Mouse (Mus musculus) limb, embryonic 13.5 days (tissue): ENCODE measurements at regions not wholly inside any gene's neighbourhood (a gene's known extent, or its start where the extent isn't known, plus 50 kb on each side); places are given as distances from the start of the nearest gene placed in this dataset.
A peak's percentile ranks its signal among the peaks of the same experiment; 100 is the strongest.

ENCODE experiments used
- ATAC-seq: fragments of 200-750 bp; cut with Nextera tagmentation; 2 replicates; pipeline ENCODE4 v1.8.0; 2017; ENCODE audit warnings: low read depth, moderate number of reproducible peaks, moderate TSS enrichment; ENCODE audit not compliant: low FRiP score
- H3K27ac ChIP-seq: fragments of 300-500 bp; sonication (generic); 2 replicates; pipeline ENCODE4 v1.5.1; 2015; ENCODE audit warnings: inconsistent platforms, mild to moderate bottlenecking, moderate library complexity
- H3K27me3 ChIP-seq: fragments of 300-500 bp; sonication (generic); 2 replicates; pipeline ENCODE4 v1.6.1; 2015; ENCODE audit warnings: mild to moderate bottlenecking, inconsistent platforms
- H3K36me3 ChIP-seq: fragments of 300-500 bp; sonication (generic); 2 replicates; pipeline ENCODE4 v1.6.1; 2015; ENCODE audit warnings: inconsistent platforms, mild to moderate bottlenecking, moderate library complexity
- H3K4me1 ChIP-seq: fragments of 300-500 bp; sonication (generic); 2 replicates; pipeline ENCODE4 v1.6.1; 2015; ENCODE audit warnings: inconsistent platforms
- H3K4me2 ChIP-seq: fragments of 300-500 bp; sonication (generic); replicated peaks from 2 replicates; pipeline ENCODE4 v1.6.1; 2015; ENCODE audit warnings: inconsistent platforms, mild to moderate bottlenecking, moderate library complexity
- H3K4me3 ChIP-seq: fragments of 300-500 bp; sonication (generic); 2 replicates; pipeline ENCODE4 v1.5.1; 2015; ENCODE audit warnings: moderate library complexity, mild to moderate bottlenecking, inconsistent platforms
- H3K9ac ChIP-seq: fragments of 300-500 bp; sonication (generic); 2 replicates; pipeline ENCODE4 v1.6.1; 2015; ENCODE audit warnings: mild to moderate bottlenecking, inconsistent platforms
- H3K9me3 ChIP-seq: fragments of 300-500 bp; sonication (generic); 2 replicates; pipeline ENCODE4 v1.6.1; 2016; ENCODE audit warnings: inconsistent platforms
- WGBS: fragments of 180-500 bp; shearing (Covaris S2); methylation state at CpG from one replicate; pipeline ENCODE4 v1.1.7; 2015; 5-methylcytosine and 5-hydroxymethylcytosine counted together

- no peak overlapping the region for H3K27ac ChIP-seq
- ATAC-seq = peak; percentile 28; the same call in 1 of the 2 replicates
- no peak overlapping the region for H3K4me3 ChIP-seq
- WGBS = 55% methylated on average over 11 of the region's 11 CpGs
- no peak overlapping the region for H3K4me2 ChIP-seq
- H3K4me1 ChIP-seq = peaks cover 5% of the 10 kb centered on the region; the same call in 1 of the 2 replicates
- H3K9me3 ChIP-seq = no peaks in the 10 kb centered on the region
- H3K27me3 ChIP-seq = no peaks in the 10 kb centered on the region
- no peaks in the 10 kb centered on the region for H3K36me3 ChIP-seq
- no peak overlapping the region for H3K9ac ChIP-seq
These were observed 67.2 kb downstream of the Mtx3 start for GRCm38 (mm10) chr13:92911660-92912284.

- no peak for ATAC-seq
- Histone ChIP-seq H3K36me3 (no peaks in the 10 kb centered on the region), H3K9me3 (peaks cover 4% of the 10 kb centered on the region; the same call in 1 of the 2 replicates), H3K4me2 (no peak overlapping the region), H3K9ac (no peak overlapping the region), H3K27ac (no peak overlapping the region), H3K4me1 (peaks cover 5% of the 10 kb centered on the region; the same call in 1 of the 2 replicates), H3K4me3 (no peak overlapping the region), H3K27me3 (no peaks in the 10 kb centered on the region)
- WGBS = 64% methylated on average over 2 of the region's 2 CpGs
These were observed 68.1 kb downstream of the Mtx3 start for GRCm38 (mm10) chr13:92912661-92913060.

GRCm38 (mm10) chr13:92914631-92915030 is 70.1 kb downstream of the Mtx3 start:
- Histone ChIP-seq H3K9ac (no peak overlapping the region), H3K4me1 (peaks cover 5% of the 10 kb centered on the region; the same call in 1 of the 2 replicates), H3K36me3 (no peaks in the 10 kb centered on the region), H3K4me3 (no peak overlapping the region), H3K27me3 (no peaks in the 10 kb centered on the region), H3K4me2 (no peak overlapping the region), H3K9me3 (peaks cover 4% of the 10 kb centered on the region; the same call in 1 of the 2 replicates), H3K27ac (no peak overlapping the region)
- no peak for ATAC-seq
- 92% methylated on average over 3 of the region's 3 CpGs for WGBS

GRCm38 (mm10) chr13:92915221-92915839 is 70.8 kb downstream of the Mtx3 start:
- WGBS = 79% methylated on average over 2 of the region's 2 CpGs

GRCm38 (mm10) chr13:92915948-92916710 is 71.6 kb downstream of the Mtx3 start:
- Histone ChIP-seq H3K9ac (no peak overlapping the region), H3K4me1 (peaks cover 5% of the 10 kb centered on the region; the same call in 1 of the 2 replicates), H3K9me3 (peaks cover 4% of the 10 kb centered on the region; the same call in 1 of the 2 replicates), H3K4me3 (no peak overlapping the region), H3K4me2 (no peak overlapping the region), H3K27ac (no peak overlapping the region), H3K36me3 (no peaks in the 10 kb centered on the region), H3K27me3 (no peaks in the 10 kb centered on the region)
- 84% methylated on average over 5 of the region's 5 CpGs for WGBS
- no peak for ATAC-seq

More at GRCm38 (mm10) chr13:92915221-92915839, 70.8 kb downstream of the Mtx3 start:
- peaks cover 5% of the 10 kb centered on the region; the same call in 1 of the 2 replicates for H3K4me1 ChIP-seq
- no peak overlapping the region for H3K4me3 ChIP-seq
- no peaks in the 10 kb centered on the region for H3K27me3 ChIP-seq
- H3K9me3 ChIP-seq = peaks cover 4% of the 10 kb centered on the region; the same call in 1 of the 2 replicates
- no peak for ATAC-seq
- no peak overlapping the region for H3K27ac ChIP-seq
- H3K9ac ChIP-seq = no peak overlapping the region
- no peak overlapping the region for H3K4me2 ChIP-seq
- H3K36me3 ChIP-seq = no peaks in the 10 kb centered on the region

GRCm38 (mm10) chr13:92919882-92920281 is 75.3 kb downstream of the Mtx3 start:
- no peaks in the 10 kb centered on the region for H3K4me1 ChIP-seq
- H3K9me3 ChIP-seq = peaks cover 4% of the 10 kb centered on the region; the same call in 1 of the 2 replicates
- no peak for ATAC-seq
- no peaks in the 10 kb centered on the region for H3K36me3 ChIP-seq
- no peak overlapping the region for H3K4me2 ChIP-seq
- no peak overlapping the region for H3K4me3 ChIP-seq
- H3K9ac ChIP-seq = no peak overlapping the region
- no peaks in the 10 kb centered on the region for H3K27me3 ChIP-seq
- 54% methylated on average over 2 of the region's 2 CpGs for WGBS
- no peak overlapping the region for H3K27ac ChIP-seq

GRCm38 (mm10) chr13:92921936-92922335 is 77.4 kb downstream of the Mtx3 start:
- no peak overlapping the region for H3K4me3 ChIP-seq
- H3K27me3 ChIP-seq = no peaks in the 10 kb centered on the region
- peaks cover 4% of the 10 kb centered on the region; the same call in 1 of the 2 replicates for H3K9me3 ChIP-seq
- ATAC-seq = no peak
- H3K36me3 ChIP-seq = no peaks in the 10 kb centered on the region
- H3K9ac ChIP-seq = no peak overlapping the region
- WGBS = 90% methylated on average over 3 of the region's 3 CpGs
- H3K4me2 ChIP-seq = no peak overlapping the region
- H3K4me1 ChIP-seq = no peaks in the 10 kb centered on the region
- H3K27ac ChIP-seq = no peak overlapping the region

GRCm38 (mm10) chr13:92923496-92923895 is 78.9 kb downstream of the Mtx3 start:
- Histone ChIP-seq H3K27me3 (no peaks in the 10 kb centered on the region), H3K4me1 (no peaks in the 10 kb centered on the region), H3K9me3 (no peaks in the 10 kb centered on the region; the same call in 1 of the 2 replicates), H3K4me2 (no peak overlapping the region), H3K36me3 (no peaks in the 10 kb centered on the region), H3K4me3 (no peak overlapping the region), H3K9ac (no peak overlapping the region), H3K27ac (no peak overlapping the region)
- 68% methylated on average over 2 of the region's 2 CpGs for WGBS
- no peak for ATAC-seq

GRCm38 (mm10) chr13:92924021-92924420 is 79.5 kb downstream of the Mtx3 start:
- Histone ChIP-seq H3K9me3 (no peaks in the 10 kb centered on the region; the same call in 1 of the 2 replicates), H3K27me3 (no peaks in the 10 kb centered on the region), H3K9ac (no peak overlapping the region), H3K4me2 (no peak overlapping the region), H3K27ac (no peak overlapping the region), H3K4me1 (no peaks in the 10 kb centered on the region), H3K4me3 (no peak overlapping the region), H3K36me3 (no peaks in the 10 kb centered on the region)
- no peak for ATAC-seq
- 66% methylated on average over 3 of the region's 3 CpGs for WGBS

GRCm38 (mm10) chr13:92925196-92925595 is 80.6 kb downstream of the Mtx3 start:
- no peak overlapping the region for H3K27ac ChIP-seq
- H3K4me1 ChIP-seq = no peaks in the 10 kb centered on the region
- ATAC-seq = no peak

GRCm38 (mm10) chr13:92928551-92928950 is 84.0 kb downstream of the Mtx3 start:
- Histone ChIP-seq H3K27me3 (no peaks in the 10 kb centered on the region), H3K4me1 (peaks cover 5% of the 10 kb centered on the region; the same call in 1 of the 2 replicates), H3K27ac (no peak overlapping the region), H3K4me2 (no peak overlapping the region), H3K4me3 (no peak overlapping the region), H3K9me3 (no peaks in the 10 kb centered on the region; the same call in 1 of the 2 replicates), H3K9ac (no peak overlapping the region), H3K36me3 (no peaks in the 10 kb centered on the region)
- ATAC-seq = no peak
- WGBS = 48% methylated on average over 1 of the region's 1 CpGs

More at GRCm38 (mm10) chr13:92925196-92925595, 80.6 kb downstream of the Mtx3 start:
- no peak overlapping the region for H3K4me3 ChIP-seq
- WGBS = 82% methylated on average over 5 of the region's 5 CpGs
- no peaks in the 10 kb centered on the region; the same call in 1 of the 2 replicates for H3K9me3 ChIP-seq
- H3K4me2 ChIP-seq = no peak overlapping the region
- no peaks in the 10 kb centered on the region for H3K27me3 ChIP-seq
- no peaks in the 10 kb centered on the region for H3K36me3 ChIP-seq
- H3K9ac ChIP-seq = no peak overlapping the region

- Histone ChIP-seq H3K27ac (no peak overlapping the region), H3K27me3 (no peaks in the 10 kb centered on the region), H3K9me3 (no peaks in the 10 kb centered on the region; the same call in 1 of the 2 replicates), H3K4me1 (peaks cover 5% of the 10 kb centered on the region; the same call in 1 of the 2 replicates), H3K36me3 (no peaks in the 10 kb centered on the region), H3K4me3 (no peak overlapping the region), H3K4me2 (no peak overlapping the region), H3K9ac (no peak overlapping the region)
- 23% methylated on average over 2 of the region's 2 CpGs for WGBS
- ATAC-seq = no peak
These were observed 87.1 kb downstream of the Mtx3 start for GRCm38 (mm10) chr13:92931696-92932095.
